Mouse (Mus musculus): ENCODE results near the gene Ctrc. TPM values are rescaled to one million over a fixed set of nuclear protein-coding genes. Genes with fewer than 3 reads are reported as not detected.

The Ctrc gene
- polyA plus RNA-seq, 1 experiment = not detected

- H3K79me2 ChIP-seq (ENCODE audit: control insufficient read depth, insufficient read depth) = no peaks in the 10 kb centered on the region
- TF ChIP-seq POLR2AphosphoS2 (IDR thresholded peaks at IDR 0.05; ENCODE audit: insufficient read length, low read depth) = no peak
- peak in 2 of 3 experiments; percentile 56 to 78 for TF ChIP-seq MYOG (IDR thresholded peaks at IDR 0.05; ENCODE audit: control insufficient read depth in 1 of 3, insufficient read depth in 1 of 3, insufficient read length in 2 of 3, low read depth in 2 of 3)
- peak in 2 of 3 experiments; percentile 55 to 69 for TF ChIP-seq MYOD1 (IDR thresholded peaks at IDR 0.05; ENCODE audit: control insufficient read depth in 1 of 3, insufficient read length in 2 of 3, low read depth in 2 of 3)
- no peak for TF ChIP-seq POLR2A (IDR thresholded peaks at IDR 0.05; ENCODE audit: insufficient read length, low read depth)
- TF ChIP-seq MAX (IDR thresholded peaks at IDR 0.05; ENCODE audit: low read depth) = no peak
- no peak for TF ChIP-seq SRF (IDR thresholded peaks at IDR 0.05; ENCODE audit: control insufficient read depth, insufficient read length, low read depth)
- no peak for TF ChIP-seq TCF12 (IDR thresholded peaks at IDR 0.05; ENCODE audit: insufficient read depth, poor library complexity, severe bottlenecking)
- TF ChIP-seq TCF3 (IDR thresholded peaks at IDR 0.05; ENCODE audit: insufficient read length, low read depth) = peak; percentile 12
- TF ChIP-seq CEBPB (IDR thresholded peaks at IDR 0.05; ENCODE audit: insufficient read depth, poor library complexity, severe bottlenecking) = no peak
- TF ChIP-seq USF1 (IDR thresholded peaks at IDR 0.05; ENCODE audit: low read depth) = no peak
- H3K36me3 ChIP-seq (ENCODE audit: control insufficient read depth, insufficient read depth) = no peaks in the 10 kb centered on the region
- no peak overlapping the region for H3ac ChIP-seq (ENCODE audit: control insufficient read depth, insufficient read length)
- no peak overlapping the region for H3K4me2 ChIP-seq (ENCODE audit: low read depth)
- no peaks in the 10 kb centered on the region for H3K27me3 ChIP-seq (ENCODE audit: control insufficient read depth, insufficient read depth, insufficient read length)
- H3K4me3 ChIP-seq = no peak overlapping the region
These were observed 11.3 kb upstream of the Ctrc start for GRCm38 (mm10) chr4:141857422-141857930.

- H3K27me3 ChIP-seq (ENCODE audit: control insufficient read depth, insufficient read depth, insufficient read length) = no peaks in the 10 kb centered on the region
- H3K4me2 ChIP-seq (ENCODE audit: low read depth) = no peak overlapping the region
- no peak overlapping the region for H3ac ChIP-seq (ENCODE audit: control insufficient read depth, insufficient read length)
- no peaks in the 10 kb centered on the region for H3K36me3 ChIP-seq (ENCODE audit: control insufficient read depth, insufficient read depth)
- TF ChIP-seq MYOD1 (IDR thresholded peaks at IDR 0.05; ENCODE audit: control insufficient read depth in 1 of 3, insufficient read length in 2 of 3, low read depth in 2 of 3) (no peak), E2F4 (IDR thresholded peaks at IDR 0.05; ENCODE audit: insufficient read depth) (no peak), TCF12 (IDR thresholded peaks at IDR 0.05; ENCODE audit: insufficient read depth, poor library complexity, severe bottlenecking) (no peak)
- no peaks in the 10 kb centered on the region for H3K79me2 ChIP-seq (ENCODE audit: control insufficient read depth, insufficient read depth)
- H3K4me3 ChIP-seq = no peak overlapping the region
These were observed 7.3 kb upstream of the Ctrc start for GRCm38 (mm10) chr4:141853437-141853836.

- no peak overlapping the region for H3ac ChIP-seq (ENCODE audit: control insufficient read depth, insufficient read length)
- no peak for TF ChIP-seq MYOG (IDR thresholded peaks at IDR 0.05; ENCODE audit: control insufficient read depth in 1 of 3, insufficient read depth in 1 of 3, insufficient read length in 2 of 3, low read depth in 2 of 3)
- no peak for TF ChIP-seq USF1 (IDR thresholded peaks at IDR 0.05; ENCODE audit: low read depth)
- no peak for TF ChIP-seq REST (IDR thresholded peaks at IDR 0.05; ENCODE audit: insufficient read depth, insufficient read length)
- TF ChIP-seq TCF12 (IDR thresholded peaks at IDR 0.05; ENCODE audit: insufficient read depth, poor library complexity, severe bottlenecking) = no peak
- TF ChIP-seq SRF (IDR thresholded peaks at IDR 0.05; ENCODE audit: control insufficient read depth, insufficient read length, low read depth) = no peak
- H3K4me2 ChIP-seq (ENCODE audit: low read depth) = no peak overlapping the region
- H3K4me3 ChIP-seq = no peak overlapping the region
- H3K36me3 ChIP-seq (ENCODE audit: control insufficient read depth, insufficient read depth) = no peaks in the 10 kb centered on the region
- no peaks in the 10 kb centered on the region for H3K27me3 ChIP-seq (ENCODE audit: control insufficient read depth, insufficient read depth, insufficient read length)
- no peaks in the 10 kb centered on the region for H3K79me2 ChIP-seq (ENCODE audit: control insufficient read depth, insufficient read depth)
These were observed 11.5 kb downstream of the Ctrc start for GRCm38 (mm10) chr4:141834536-141835095.

GRCm38 (mm10) chr4:141833911-141834310 lies 12.2 kb downstream of the Ctrc start:
- Histone ChIP-seq H3K4me3 (no peak overlapping the region), H3ac (ENCODE audit: control insufficient read depth, insufficient read length) (no peak overlapping the region), H3K27me3 (ENCODE audit: control insufficient read depth, insufficient read depth, insufficient read length) (no peaks in the 10 kb centered on the region), H3K36me3 (ENCODE audit: control insufficient read depth, insufficient read depth) (no peaks in the 10 kb centered on the region), H3K4me2 (ENCODE audit: low read depth) (no peak overlapping the region), H3K79me2 (ENCODE audit: control insufficient read depth, insufficient read depth) (no peaks in the 10 kb centered on the region)
- TF ChIP-seq POLR2A (IDR thresholded peaks at IDR 0.05; ENCODE audit: insufficient read length, low read depth) (no peak), E2F4 (IDR thresholded peaks at IDR 0.05; ENCODE audit: insufficient read depth) (no peak), TCF3 (IDR thresholded peaks at IDR 0.05; ENCODE audit: insufficient read length, low read depth) (no peak), MYOD1 (IDR thresholded peaks at IDR 0.05; ENCODE audit: control insufficient read depth in 1 of 3, insufficient read length in 2 of 3, low read depth in 2 of 3) (no peak), CEBPB (IDR thresholded peaks at IDR 0.05; ENCODE audit: insufficient read depth, poor library complexity, severe bottlenecking) (no peak), POLR2AphosphoS2 (IDR thresholded peaks at IDR 0.05; ENCODE audit: insufficient read length, low read depth) (no peak), USF1 (IDR thresholded peaks at IDR 0.05; ENCODE audit: low read depth) (no peak), MAX (IDR thresholded peaks at IDR 0.05; ENCODE audit: low read depth) (no peak), SRF (IDR thresholded peaks at IDR 0.05; ENCODE audit: control insufficient read depth, insufficient read length, low read depth) (no peak), REST (IDR thresholded peaks at IDR 0.05; ENCODE audit: insufficient read depth, insufficient read length) (no peak)

GRCm38 (mm10) chr4:141831361-141831760 lies 14.8 kb downstream of the Ctrc start:
- TF ChIP-seq POLR2AphosphoS2 (IDR thresholded peaks at IDR 0.05; ENCODE audit: insufficient read length, low read depth) (no peak), MYOG (IDR thresholded peaks at IDR 0.05; ENCODE audit: control insufficient read depth in 1 of 3, insufficient read depth in 1 of 3, insufficient read length in 2 of 3, low read depth in 2 of 3) (no peak), SRF (IDR thresholded peaks at IDR 0.05; ENCODE audit: control insufficient read depth, insufficient read length, low read depth) (no peak), TCF12 (IDR thresholded peaks at IDR 0.05; ENCODE audit: insufficient read depth, poor library complexity, severe bottlenecking) (no peak), TCF3 (IDR thresholded peaks at IDR 0.05; ENCODE audit: insufficient read length, low read depth) (no peak), POLR2A (IDR thresholded peaks at IDR 0.05; ENCODE audit: insufficient read length, low read depth) (no peak)
- H3K27me3 ChIP-seq (ENCODE audit: control insufficient read depth, insufficient read depth, insufficient read length) = no peaks in the 10 kb centered on the region

More at GRCm38 (mm10) chr4:141831361-141831760, 14.8 kb downstream of the Ctrc start:
- Histone ChIP-seq H3K4me2 (ENCODE audit: low read depth) (no peak overlapping the region), H3K4me3 (no peak overlapping the region), H3K79me2 (ENCODE audit: control insufficient read depth, insufficient read depth) (no peaks in the 10 kb centered on the region), H3ac (ENCODE audit: control insufficient read depth, insufficient read length) (no peak overlapping the region), H3K36me3 (ENCODE audit: control insufficient read depth, insufficient read depth) (no peaks in the 10 kb centered on the region)

Measured in myocyte (in vitro differentiated cells).